Mouse (Mus musculus) forebrain, embryonic 14.5 days (tissue): ENCODE measurements around the gene Cdc37. TPM values are rescaled to one million over a fixed set of nuclear protein-coding genes. Genes with fewer than 3 reads are reported as not detected.

Experiments used
- ATAC-seq: fragments of 200-750 bp; cut with Nextera tagmentation; 2 replicates; pipeline ENCODE4 v1.8.0; 2017; ENCODE audit warnings: mild to moderate bottlenecking, moderate library complexity
- DNase-seq: peaks from one replicate; pipeline ENCODE4 v3.0.0-alpha.2; 2015; ENCODE audit warnings: low spot score
- H3K27ac ChIP-seq: fragments of 300-500 bp; sonication (generic); 2 replicates; pipeline ENCODE4 v1.5.1; 2014; ENCODE audit warnings: low read depth, mild to moderate bottlenecking, control low read depth, low read length, moderate library complexity
- H3K27me3 ChIP-seq: fragments of 300-500 bp; sonication (generic); replicated peaks from 2 replicates; pipeline ENCODE4 v1.6.1; 2014; ENCODE audit warnings: low read length, control low read depth, mixed read lengths; ENCODE audit not compliant: control insufficient read depth, insufficient read depth
- H3K36me3 ChIP-seq: fragments of 300-500 bp; sonication (generic); 2 replicates; pipeline ENCODE4 v1.6.1; 2014; ENCODE audit warnings: low read length, control low read depth; ENCODE audit not compliant: control insufficient read depth, insufficient read depth
- H3K4me1 ChIP-seq: fragments of 300-500 bp; sonication (generic); 2 replicates; pipeline ENCODE4 v1.6.1; 2014; ENCODE audit warnings: antibody characterized with exemption, low read length, control low read depth; ENCODE audit not compliant: control insufficient read depth, insufficient read depth
- H3K4me2 ChIP-seq: fragments of 300-500 bp; sonication (generic); 2 replicates; pipeline ENCODE4 v1.6.1; 2014; ENCODE audit warnings: mild to moderate bottlenecking, control low read depth, low read length
- H3K4me3 ChIP-seq: fragments of 300-500 bp; sonication (generic); 2 replicates; pipeline ENCODE4 v1.5.1; 2014; ENCODE audit warnings: low read depth, low read length, control low read depth
- H3K9ac ChIP-seq: fragments of 300-500 bp; sonication (generic); 2 replicates; pipeline ENCODE4 v1.6.1; 2014; ENCODE audit warnings: mild to moderate bottlenecking, low read length, control low read depth, moderate library complexity
- H3K9me3 ChIP-seq: fragments of 300-500 bp; sonication (generic); replicated peaks from 2 replicates; pipeline ENCODE4 v1.6.1; 2016; ENCODE audit warnings: low read length, control low read depth, mixed read lengths; ENCODE audit not compliant: control insufficient read depth
- WGBS: fragments of 180-500 bp; shearing (Covaris S2); extraction: QIAGEN DNeasy Blood & Tissue Kit; methylation state at CpG from one replicate; pipeline ENCODE4 v1.1.7; 2014; 5-methylcytosine and 5-hydroxymethylcytosine counted together
- polyA plus RNA-seq: library from polyadenylated mRNA; unstranded; fragments of >200 nt; fragmentation: Nextera tagmentation; extraction: Ambion mirVana; gene quantifications from 2 replicates; pipeline ENCODE4 v1.2.1, GENCODE M21; 2014

Cdc37 gene
- polyA plus RNA-seq, 1 experiment from 2014 or later, result 222 TPM

DNA sequence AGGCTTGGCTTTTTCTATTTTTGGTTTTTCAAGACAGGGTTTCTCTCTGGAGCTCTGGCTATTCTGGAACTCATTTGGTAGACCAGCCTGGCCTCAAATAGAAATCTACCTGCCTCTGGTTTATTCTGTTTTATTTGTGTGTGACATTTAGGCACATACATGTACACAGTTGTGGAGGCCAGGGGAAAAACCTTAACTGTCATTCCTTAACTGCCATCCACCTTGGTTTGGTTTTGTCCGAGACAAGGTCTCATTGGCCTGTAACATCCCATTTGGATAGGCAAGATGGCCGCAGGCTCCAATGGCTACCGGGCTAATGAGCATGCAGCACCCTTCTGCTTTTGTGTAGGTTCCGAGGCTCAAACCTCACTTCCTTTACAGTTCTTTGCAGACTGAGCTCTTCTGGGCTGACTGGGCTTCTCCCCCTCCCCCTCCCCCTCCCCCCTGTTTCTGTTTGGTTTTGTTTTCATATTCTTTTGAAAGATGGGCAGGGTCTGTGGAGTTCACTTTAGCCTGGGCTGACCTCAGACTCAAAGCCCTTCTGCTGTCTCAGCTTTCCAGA is 14.4 kb downstream of the Cdc37 start:
- H3K27me3 ChIP-seq, result no peaks in the 10 kb centered on the region
- H3K36me3 ChIP-seq, result peaks cover 38% of the 10 kb centered on the region
- no peaks in the 10 kb centered on the region for H3K4me1 ChIP-seq
- no peak overlapping the region for H3K4me3 ChIP-seq
- DNase-seq (no peak), ATAC-seq (no peak)
- H3K27ac ChIP-seq, result no peak overlapping the region
- no peaks in the 10 kb centered on the region for H3K9me3 ChIP-seq
- H3K4me2 ChIP-seq, result no peak overlapping the region
- 80% methylated on average over 4 of the region's 4 CpGs for WGBS
- H3K9ac ChIP-seq, result no peak overlapping the region

DNA sequence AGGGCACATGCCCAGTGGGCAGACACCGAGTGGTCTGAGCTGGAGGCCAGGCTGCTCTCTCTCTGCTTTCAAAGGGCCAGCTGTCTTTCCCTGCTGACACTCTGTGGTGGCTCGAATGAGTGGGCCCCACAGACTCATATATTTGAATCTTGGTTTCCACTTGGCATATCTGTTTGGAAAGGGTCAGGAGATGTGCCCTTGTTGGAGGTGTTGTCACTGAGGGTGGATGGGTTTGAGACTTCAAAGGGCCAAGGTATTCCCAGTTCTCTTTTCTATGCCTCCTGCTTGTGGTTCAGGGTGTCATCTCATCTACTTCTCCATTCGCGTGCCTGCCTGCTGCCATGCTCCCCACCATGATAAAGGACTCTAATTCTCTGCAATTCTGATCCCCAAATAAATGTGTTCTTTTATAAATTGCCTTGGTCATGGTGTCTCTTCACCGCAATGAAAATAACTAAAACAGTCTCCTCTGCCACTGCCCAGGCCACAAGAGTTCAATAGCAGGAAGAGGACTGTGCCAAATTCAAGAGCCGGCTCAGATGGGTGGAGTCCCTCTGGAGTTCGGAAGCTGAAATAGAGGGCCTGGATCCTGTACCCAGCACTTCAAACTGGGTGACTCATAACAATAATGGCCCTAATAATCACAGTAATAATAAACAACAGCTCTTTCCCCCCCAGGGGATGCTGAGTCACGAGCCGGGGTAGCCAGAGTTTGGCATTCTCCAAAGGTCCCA is 15.0 kb downstream of the Cdc37 start:
- ATAC-seq (no peak), DNase-seq (no peak)
- H3K27me3 ChIP-seq, result no peaks in the 10 kb centered on the region
- no peaks in the 10 kb centered on the region for H3K9me3 ChIP-seq
- no peak overlapping the region for H3K27ac ChIP-seq
- H3K4me1 ChIP-seq, result no peaks in the 10 kb centered on the region
- H3K4me3 ChIP-seq, result no peak overlapping the region
- 78% methylated on average over 9 of the region's 9 CpGs for WGBS
- no peak overlapping the region for H3K9ac ChIP-seq
- H3K36me3 ChIP-seq, result peaks cover 31% of the 10 kb centered on the region
- H3K4me2 ChIP-seq, result no peak overlapping the region

DNA sequence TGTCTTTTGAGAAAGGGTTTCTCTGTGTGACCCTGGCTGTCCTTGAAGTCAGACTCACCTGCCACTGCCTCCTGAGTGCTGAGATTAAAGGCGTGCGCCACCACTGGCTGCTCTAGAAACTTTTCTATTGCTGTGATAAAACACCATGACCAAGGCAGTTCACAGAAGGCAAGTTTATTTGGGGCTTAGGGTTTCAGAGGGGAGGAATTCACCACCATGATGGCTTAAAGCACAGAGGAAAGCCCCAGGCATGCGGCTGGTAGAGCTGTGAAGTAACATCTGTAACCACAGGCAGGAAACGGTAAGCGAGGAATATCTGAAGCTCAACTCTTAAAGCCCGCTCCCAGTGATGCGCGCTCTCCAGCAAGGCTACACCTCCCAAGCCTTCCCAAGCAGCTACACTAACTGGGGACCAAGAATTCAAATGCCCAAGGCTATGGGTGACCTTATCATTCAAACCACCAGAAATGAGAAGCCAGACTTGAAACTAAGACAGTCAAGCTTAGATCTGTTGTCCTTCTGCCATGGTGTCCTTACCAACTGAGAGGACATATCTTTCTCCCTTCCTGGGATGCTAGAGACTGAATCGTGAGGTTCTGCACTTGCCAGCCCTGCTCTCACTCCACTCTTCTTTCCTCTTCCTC is 16.6 kb downstream of the Cdc37 start:
- 84% methylated on average over 9 of the region's 9 CpGs for WGBS

DNA sequence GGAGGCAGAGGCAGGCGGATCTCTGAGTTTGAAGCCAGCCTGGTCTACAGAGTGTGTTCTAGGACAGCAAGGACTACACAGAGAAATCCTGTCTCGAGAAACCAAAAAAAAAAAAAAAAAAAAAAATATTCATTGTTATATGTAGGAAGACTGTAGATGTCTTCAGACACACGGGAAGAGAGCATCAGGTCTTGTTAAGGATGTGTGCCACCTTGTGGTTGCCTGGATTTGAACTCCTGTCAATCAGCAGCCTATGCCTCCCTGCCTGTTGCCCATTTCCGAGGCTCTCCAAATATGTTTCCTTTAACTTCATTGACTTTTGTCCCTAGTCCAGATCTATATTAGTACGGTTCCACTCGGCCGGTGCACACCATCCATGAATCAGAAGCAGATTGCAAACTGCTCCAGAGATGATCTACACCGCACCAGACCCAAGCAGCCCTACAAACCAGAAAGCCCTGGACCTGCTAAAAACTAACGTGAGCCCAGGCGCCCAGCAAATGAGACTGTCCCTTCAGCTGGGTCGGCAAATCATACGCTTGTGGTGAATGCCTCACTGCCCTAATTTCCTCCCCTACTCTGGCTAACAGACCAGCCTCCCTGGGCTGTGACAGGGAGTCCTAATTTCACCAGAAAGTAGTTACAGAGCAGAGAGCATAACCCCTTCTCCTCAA is 17.5 kb downstream of the Cdc37 start:
- no peak overlapping the region for H3K27ac ChIP-seq
- DNase-seq (peak; percentile 21), ATAC-seq (no peak)
- H3K4me2 ChIP-seq, result no peak overlapping the region
- H3K9me3 ChIP-seq, result no peaks in the 10 kb centered on the region
- no peaks in the 10 kb centered on the region for H3K4me1 ChIP-seq
- no peaks in the 10 kb centered on the region for H3K27me3 ChIP-seq
- no peak overlapping the region for H3K9ac ChIP-seq
- H3K4me3 ChIP-seq, result no peak overlapping the region
- 87% methylated on average over 12 of the region's 12 CpGs for WGBS
- H3K36me3 ChIP-seq, result peaks cover 7% of the 10 kb centered on the region; the same call in 1 of the 2 replicates

More for the DNA sequence above, 16.6 kb downstream of the Cdc37 start:
- no peaks in the 10 kb centered on the region for H3K4me1 ChIP-seq
- H3K4me3 ChIP-seq, result no peak overlapping the region
- no peaks in the 10 kb centered on the region for H3K9me3 ChIP-seq
- H3K27ac ChIP-seq, result no peak overlapping the region
- ATAC-seq (no peak), DNase-seq (no peak)
- H3K4me2 ChIP-seq, result no peak overlapping the region
- H3K9ac ChIP-seq, result no peak overlapping the region
- no peaks in the 10 kb centered on the region for H3K27me3 ChIP-seq
- peaks cover 15% of the 10 kb centered on the region for H3K36me3 ChIP-seq

DNA sequence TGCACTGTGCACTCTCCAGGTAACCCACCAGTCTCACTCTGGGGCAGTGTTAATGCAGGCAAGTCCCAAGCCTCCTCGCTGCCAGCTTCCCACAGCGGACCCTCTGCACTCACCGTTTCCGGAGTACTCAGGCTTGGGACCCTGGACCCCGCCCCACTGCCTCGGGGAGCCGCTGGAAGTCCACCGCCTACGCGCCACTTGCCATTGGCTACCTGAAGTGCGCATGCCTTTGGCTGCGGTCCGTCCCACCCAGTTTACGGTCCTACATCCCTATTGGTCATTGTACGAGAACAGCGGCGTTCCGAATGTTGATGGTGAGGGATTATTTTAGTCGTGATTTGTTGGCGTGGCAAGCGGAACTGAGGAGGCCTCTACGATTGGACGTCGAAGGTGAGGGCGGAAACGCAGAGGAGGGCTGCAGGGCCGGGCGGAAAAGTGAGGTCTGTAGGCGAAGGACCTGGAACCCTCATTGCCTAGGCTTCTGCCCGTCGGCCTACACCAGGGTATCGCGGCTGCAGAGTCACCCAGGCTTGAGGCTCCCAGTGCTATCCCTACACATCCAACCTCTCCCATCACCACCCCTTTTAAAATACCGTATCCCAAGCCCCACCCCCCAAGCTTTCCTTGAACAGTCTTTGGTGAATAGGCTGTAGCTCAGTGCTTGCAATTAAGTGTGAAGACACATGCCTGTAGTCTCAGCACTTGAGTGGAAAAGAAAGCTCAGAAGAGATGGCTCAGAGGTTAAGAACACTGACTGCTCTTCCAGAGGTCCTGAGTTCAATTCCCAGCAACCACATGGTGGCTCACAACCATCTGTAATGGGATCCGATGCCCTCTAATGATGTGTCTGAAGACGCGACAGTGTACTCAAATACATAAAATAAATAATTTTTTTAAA is 18.5 kb downstream of the Cdc37 start, which contains the start of gene Tyk2:
Tyk2 (minus strand) TSS at position 185 of the 898 bp plus-strand sequence.
- peak within 1 kb of the TSS; percentile 57 for H3K4me2 ChIP-seq
- peak within 1 kb of the TSS; percentile 55 for H3K4me3 ChIP-seq
- ATAC-seq (peak; percentile 98), DNase-seq (peak; percentile 99)
- WGBS, result 7% methylated on average over 37 of the region's 37 CpGs
- H3K9ac ChIP-seq, result peak within 1 kb of the TSS; percentile 67
- H3K9me3 ChIP-seq, result no peaks in the 10 kb centered on the region
- H3K27ac ChIP-seq, result peak within 1 kb of the TSS; percentile 2; the same call in 1 of the 2 replicates
- peaks cover 12% of the 10 kb centered on the region for H3K36me3 ChIP-seq
- no peaks in the 10 kb centered on the region for H3K4me1 ChIP-seq
- H3K27me3 ChIP-seq, result no peaks in the 10 kb centered on the region

DNA sequence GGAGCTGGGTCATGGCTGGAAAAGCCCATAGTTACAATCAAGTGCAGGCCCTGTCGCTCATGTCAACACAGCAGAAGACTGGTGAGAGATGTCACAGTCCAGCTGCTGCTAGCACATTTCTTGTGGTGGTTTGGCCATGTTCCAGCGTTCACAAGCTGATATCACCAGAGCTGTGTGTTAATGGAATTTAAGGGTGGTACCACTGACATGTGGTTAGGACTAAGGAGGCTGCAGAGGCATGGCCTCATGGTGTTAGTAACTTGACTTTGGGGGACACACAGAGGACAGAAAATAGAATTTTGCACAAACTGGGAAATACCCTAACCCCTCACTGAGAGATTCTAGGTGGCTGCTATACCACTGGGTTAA is 23.5 kb downstream of the Cdc37 start:
- WGBS, result 95% methylated on average over 2 of the region's 2 CpGs
- Histone ChIP-seq H3K27ac (no peak overlapping the region), H3K9ac (no peak overlapping the region), H3K4me1 (no peaks in the 10 kb centered on the region), H3K9me3 (no peaks in the 10 kb centered on the region), H3K27me3 (no peaks in the 10 kb centered on the region), H3K4me2 (no peak overlapping the region), H3K4me3 (no peak overlapping the region), H3K36me3 (peaks cover 25% of the 10 kb centered on the region)
- no peak for ATAC-seq
- DNase-seq, result no peak

DNA sequence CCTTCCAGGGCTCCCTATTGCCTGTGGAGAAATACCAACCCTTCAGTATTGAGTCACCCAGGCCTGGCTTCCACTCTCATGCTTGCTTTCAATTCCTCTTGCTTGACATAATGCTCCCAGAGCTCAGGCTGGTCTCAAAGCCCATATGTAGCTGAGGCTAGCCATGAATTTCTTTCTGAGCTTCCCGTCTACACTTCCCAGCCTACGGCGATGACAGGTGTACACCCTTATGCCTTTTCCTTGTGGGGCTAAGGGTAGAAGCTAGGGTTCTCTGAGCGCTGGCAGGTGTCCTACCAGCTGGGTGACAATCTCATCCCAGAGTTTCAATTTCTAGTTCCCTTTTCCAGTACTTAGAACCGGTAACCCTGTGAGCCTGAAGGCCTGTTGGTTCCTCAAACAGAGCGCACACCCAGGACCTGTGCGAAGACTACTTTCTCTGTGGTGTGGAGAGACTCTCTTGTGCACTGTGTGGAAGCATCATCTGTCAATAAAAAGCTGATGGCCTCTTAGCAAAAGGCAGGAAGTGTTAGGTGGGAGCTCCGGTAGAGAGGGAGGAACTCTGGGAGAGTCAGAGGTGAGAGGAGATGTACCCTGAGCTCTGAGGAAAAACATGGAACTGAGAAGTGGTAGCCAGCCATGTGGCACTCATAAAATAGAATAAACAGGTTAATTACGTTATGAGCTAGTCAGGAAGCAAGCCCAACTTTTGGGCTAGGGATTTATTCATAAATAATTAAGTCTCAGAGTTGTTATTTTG is 24.1 kb downstream of the Cdc37 start:
- H3K9me3 ChIP-seq, result no peaks in the 10 kb centered on the region
- H3K27me3 ChIP-seq, result no peaks in the 10 kb centered on the region
- WGBS, result 88% methylated on average over 9 of the region's 9 CpGs
- peaks cover 25% of the 10 kb centered on the region for H3K36me3 ChIP-seq
- ATAC-seq, result no peak
- H3K4me3 ChIP-seq, result no peak overlapping the region
- no peak overlapping the region for H3K4me2 ChIP-seq
- no peak for DNase-seq
- H3K27ac ChIP-seq, result no peak overlapping the region
- H3K9ac ChIP-seq, result no peak overlapping the region
- H3K4me1 ChIP-seq, result no peaks in the 10 kb centered on the region

DNA sequence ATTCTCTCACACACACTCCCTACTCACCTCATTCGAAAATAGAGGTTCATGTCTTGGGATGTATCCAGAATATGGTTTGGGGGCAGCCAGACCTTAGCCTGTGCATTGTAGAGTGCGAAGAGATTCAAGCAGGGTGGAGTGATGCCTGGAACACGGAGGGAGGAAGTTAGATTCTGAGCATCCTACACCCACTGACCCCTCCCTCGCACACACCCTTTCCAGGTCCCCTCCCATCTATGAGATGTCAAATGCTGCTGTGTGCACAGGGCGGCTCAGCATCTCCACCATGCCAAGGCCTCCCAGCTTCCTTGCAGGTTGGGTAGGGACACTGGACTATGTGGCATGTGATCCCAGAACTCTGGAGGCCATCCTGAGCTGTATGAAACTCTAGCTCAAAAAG is 24.9 kb downstream of the Cdc37 start:
- Histone ChIP-seq H3K9ac (no peak overlapping the region), H3K4me2 (no peak overlapping the region), H3K27ac (no peak overlapping the region), H3K36me3 (peaks cover 34% of the 10 kb centered on the region), H3K4me3 (no peak overlapping the region), H3K9me3 (no peaks in the 10 kb centered on the region), H3K4me1 (no peaks in the 10 kb centered on the region), H3K27me3 (no peaks in the 10 kb centered on the region)
- DNase-seq (no peak), ATAC-seq (no peak)
- 83% methylated on average over 5 of the region's 5 CpGs for WGBS
